Mouse (Mus musculus) heart, embryonic 16.5 days (tissue): Measurements from ENCODE around the gene Ipo13. TPM values are rescaled to one million over a fixed set of nuclear protein-coding genes. Genes with fewer than 3 reads are reported as not detected.

ENCODE experiments used
- ATAC-seq: fragments of 200-750 bp; cut with Nextera tagmentation; replicated peaks from 2 replicates; pipeline ENCODE4 v1.8.0; 2017; ENCODE audit warnings: moderate number of reproducible peaks; ENCODE audit not compliant: insufficient read depth, low FRiP score; ENCODE audit errors: extremely low read depth
- H3K27ac ChIP-seq: fragments of 300-500 bp; sonication (generic); 2 replicates; pipeline ENCODE4 v1.5.1; 2014; ENCODE audit warnings: mild to moderate bottlenecking, low read length, control low read depth, moderate library complexity
- H3K27me3 ChIP-seq: fragments of 300-500 bp; sonication (generic); 2 replicates; pipeline ENCODE4 v1.6.1; 2014; ENCODE audit warnings: low read length, mixed read lengths; ENCODE audit not compliant: control insufficient read depth, insufficient read depth
- H3K36me3 ChIP-seq: fragments of 300-500 bp; sonication (generic); 2 replicates; pipeline ENCODE4 v1.6.1; 2014; ENCODE audit not compliant: control insufficient read depth, insufficient read depth
- H3K4me1 ChIP-seq: fragments of 300-500 bp; sonication (generic); 2 replicates; pipeline ENCODE4 v1.6.1; 2014; ENCODE audit warnings: low read length, mixed read lengths; ENCODE audit not compliant: control insufficient read depth, insufficient read depth
- H3K4me2 ChIP-seq: fragments of 300-500 bp; sonication (generic); 2 replicates; pipeline ENCODE4 v1.6.1; 2014; ENCODE audit warnings: low read depth, mild to moderate bottlenecking, control low read depth, low read length
- H3K4me3 ChIP-seq: fragments of 300-500 bp; sonication (generic); 2 replicates; pipeline ENCODE4 v1.5.1; 2014; ENCODE audit warnings: mild to moderate bottlenecking, control low read depth, low read length
- H3K9ac ChIP-seq: fragments of 300-500 bp; sonication (generic); 2 replicates; pipeline ENCODE4 v1.6.1; 2014; ENCODE audit warnings: low read length, control low read depth
- H3K9me3 ChIP-seq: fragments of 300-500 bp; sonication (generic); replicated peaks from 2 replicates; pipeline ENCODE4 v1.6.1; 2016; ENCODE audit warnings: low read length; ENCODE audit not compliant: control insufficient read depth
- WGBS: fragments of 180-500 bp; shearing (Covaris S2); extraction: QIAGEN DNeasy Blood & Tissue Kit; methylation state at CpG from one replicate; pipeline ENCODE4 v1.1.7; 2014; 5-methylcytosine and 5-hydroxymethylcytosine counted together
- polyA plus RNA-seq: library from polyadenylated mRNA; unstranded; fragments of >200 nt; fragmentation: Nextera tagmentation; extraction: Ambion mirVana; gene quantifications from 2 replicates; pipeline ENCODE4 v1.2.1, GENCODE M21; 2015

Gene Ipo13
- polyA plus RNA-seq, result 43.7 and 49.4 TPM in 2 replicates

DNA sequence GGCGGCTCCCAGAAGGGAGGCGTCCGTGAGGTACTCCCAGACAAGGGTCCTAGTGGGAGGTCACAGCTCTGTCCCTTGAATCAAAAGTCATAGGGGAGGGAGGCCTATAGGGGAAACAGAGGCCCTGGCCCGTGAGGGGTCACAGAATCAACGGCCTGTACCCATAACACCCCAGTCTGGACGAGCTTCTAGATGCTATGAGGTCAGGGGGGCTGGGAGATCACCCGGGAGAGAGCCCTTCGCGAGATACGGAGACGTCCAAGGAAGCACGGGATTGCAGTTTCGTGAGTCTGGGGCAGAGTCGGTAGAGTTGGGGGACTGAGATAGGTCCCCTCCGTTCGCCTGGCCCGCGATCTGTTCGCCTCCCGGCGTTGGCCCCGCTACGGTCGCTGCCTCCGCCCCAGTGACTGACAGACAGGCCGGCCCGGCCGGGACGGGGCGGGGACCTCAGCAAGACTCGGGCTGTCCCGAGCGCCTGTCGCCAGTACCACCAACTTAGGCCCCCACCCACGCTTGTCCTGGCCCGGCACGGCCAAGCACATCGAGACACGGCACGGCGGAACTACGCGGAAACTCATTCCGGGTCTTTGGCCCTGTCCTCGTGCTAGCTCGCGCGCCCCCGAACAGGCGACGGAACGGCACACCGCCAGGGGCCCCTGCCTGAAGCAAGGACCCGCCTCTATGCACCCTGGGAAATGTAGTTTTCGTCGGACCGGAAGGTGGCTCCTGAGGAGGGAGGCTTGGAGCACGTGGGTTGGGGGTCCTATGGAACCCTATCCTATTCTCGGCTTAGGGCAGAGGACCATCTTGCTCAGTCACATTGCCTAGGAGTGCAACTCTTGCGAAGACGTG lies at the start of gene Ipo13:
Gene Ipo13, minus strand, starts transcription at position 409 of the 852 bp plus-strand sequence.
- Histone ChIP-seq H3K4me2 (peak within 1 kb of the TSS; percentile 99), H3K4me1 (peaks cover 40% of the 10 kb centered on the region), H3K9me3 (no peaks in the 10 kb centered on the region), H3K27ac (peak within 1 kb of the TSS; percentile 82), H3K27me3 (no peaks in the 10 kb centered on the region), H3K36me3 (peaks cover 12% of the 10 kb centered on the region), H3K4me3 (peak within 1 kb of the TSS; percentile 63), H3K9ac (peak within 1 kb of the TSS; percentile 87)
- under 1% methylated on average over 61 of the region's 61 CpGs for WGBS
- ATAC-seq, result peak; percentile 91

DNA sequence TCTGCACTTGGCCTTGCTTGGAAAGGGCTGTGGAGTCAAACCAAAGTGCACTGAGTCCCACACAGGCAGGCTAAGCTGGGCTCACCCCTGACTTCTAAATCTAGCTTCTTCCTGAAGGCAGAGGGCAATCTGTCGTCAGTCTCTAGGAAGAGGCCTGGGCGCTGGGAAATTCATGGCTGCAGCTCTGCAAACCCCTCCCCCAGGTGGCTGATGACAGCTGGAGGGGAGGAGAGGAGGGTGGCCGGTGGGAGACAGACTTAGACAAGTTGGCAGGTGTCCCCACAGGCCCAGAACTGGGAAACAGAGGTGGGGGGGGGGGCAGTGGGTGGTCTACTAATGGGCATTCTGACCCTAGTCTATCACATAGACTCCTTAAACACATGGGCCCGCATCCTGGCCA lies 42.7 kb upstream of the Ipo13 start:
- peak; percentile 30; the same call in 1 of the 2 replicates for ATAC-seq
- Histone ChIP-seq H3K9me3 (no peaks in the 10 kb centered on the region), H3K27me3 (no peaks in the 10 kb centered on the region), H3K4me2 (no peak overlapping the region), H3K36me3 (peaks cover 6% of the 10 kb centered on the region), H3K4me1 (peaks cover 11% of the 10 kb centered on the region), H3K9ac (peak overlapping the region; percentile 39; the same call in 1 of the 2 replicates), H3K4me3 (no peak overlapping the region), H3K27ac (peak overlapping the region; percentile 70)
- 43% methylated on average over 4 of the region's 4 CpGs for WGBS

DNA sequence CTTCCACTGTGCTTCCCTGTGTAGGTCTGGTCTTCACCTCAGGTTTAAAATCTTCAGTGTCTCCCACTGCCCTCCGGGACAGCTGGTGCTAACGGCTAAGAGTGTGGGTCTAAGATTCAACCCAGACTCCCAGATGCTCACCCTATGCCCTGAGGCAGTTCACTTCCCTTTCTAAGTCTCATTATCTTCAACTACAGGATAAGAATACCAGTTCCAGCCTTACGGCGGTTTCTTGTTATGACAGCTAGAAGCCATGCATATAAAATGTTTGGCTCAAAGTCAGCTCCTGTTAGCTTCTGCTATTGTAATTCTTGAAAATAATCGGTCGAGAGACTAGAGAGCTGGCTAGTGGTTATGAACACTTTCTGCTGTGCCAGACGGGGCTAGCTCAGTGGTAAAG lies 32.7 kb upstream of the Ipo13 start:
- ATAC-seq, result no peak
- Histone ChIP-seq H3K4me2 (no peak overlapping the region), H3K27me3 (no peaks in the 10 kb centered on the region), H3K9ac (no peak overlapping the region), H3K4me3 (no peak overlapping the region), H3K36me3 (peaks cover 8% of the 10 kb centered on the region), H3K4me1 (no peaks in the 10 kb centered on the region), H3K27ac (no peak overlapping the region), H3K9me3 (peaks cover 4% of the 10 kb centered on the region)
- WGBS, result 69% methylated on average over 7 of the region's 7 CpGs

DNA sequence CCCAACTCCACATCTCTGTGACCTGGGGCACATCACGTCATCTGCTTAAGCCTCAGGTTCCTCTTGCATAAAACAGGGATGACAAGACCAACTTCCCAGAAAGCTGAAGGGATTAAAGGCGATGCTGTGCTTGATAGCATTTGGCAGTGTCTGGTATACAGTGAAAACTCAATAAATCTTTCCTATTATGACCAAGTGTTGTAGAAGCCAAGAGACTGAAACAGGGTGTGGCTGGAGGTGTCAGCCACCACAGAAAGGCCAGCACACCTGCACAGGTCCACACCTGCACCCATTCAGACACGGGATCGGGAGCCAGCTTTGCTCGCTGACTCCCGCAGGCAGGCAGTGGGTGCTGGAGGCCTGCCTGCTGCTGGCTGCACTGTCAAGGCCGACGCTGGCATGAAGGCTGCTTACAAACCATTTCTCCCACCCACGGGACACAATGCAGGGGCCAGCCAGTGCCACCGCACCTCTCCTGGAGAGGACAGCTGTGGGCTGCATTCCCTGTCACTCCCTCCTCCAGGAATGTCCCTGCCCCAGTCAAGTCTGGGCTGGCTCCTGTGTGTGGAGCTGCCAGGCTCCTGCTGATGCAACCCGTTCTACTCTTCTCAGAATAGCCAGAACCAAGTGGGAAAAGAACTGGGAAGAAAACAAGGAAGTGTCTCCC lies 32.0 kb upstream of the Ipo13 start:
- ATAC-seq, result no peak; the same call in 1 of the 2 replicates
- WGBS, result 77% methylated on average over 11 of the region's 11 CpGs

DNA sequence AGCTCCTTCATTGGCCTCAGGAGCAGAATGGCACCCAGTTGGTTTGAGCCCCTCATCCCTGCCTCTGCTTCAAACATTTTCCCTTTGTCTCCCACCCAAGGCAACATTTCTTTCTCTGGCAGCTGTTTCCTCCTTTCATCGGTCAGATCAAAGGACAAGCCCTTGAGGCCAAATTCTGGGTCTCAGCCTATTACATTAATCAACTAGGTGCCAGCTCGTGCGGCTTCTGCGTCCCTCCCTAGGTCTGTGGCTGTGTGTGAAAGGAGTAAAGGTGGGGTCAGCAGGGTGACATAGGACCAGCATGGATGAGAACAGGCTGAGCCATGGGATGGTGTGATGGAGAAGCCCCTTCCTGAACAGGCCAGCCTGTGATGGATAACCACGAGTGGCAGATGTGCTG lies 28.5 kb upstream of the Ipo13 start:
- Histone ChIP-seq H3K9ac (no peak overlapping the region), H3K4me3 (no peak overlapping the region), H3K9me3 (no peaks in the 10 kb centered on the region), H3K27me3 (no peaks in the 10 kb centered on the region), H3K36me3 (no peaks in the 10 kb centered on the region), H3K4me1 (no peaks in the 10 kb centered on the region), H3K27ac (no peak overlapping the region), H3K4me2 (no peak overlapping the region)
- no peak for ATAC-seq
- 57% methylated on average over 5 of the region's 5 CpGs for WGBS

More for the DNA sequence above, 32.0 kb upstream of the Ipo13 start:
- no peak overlapping the region for H3K9ac ChIP-seq
- no peak overlapping the region for H3K4me3 ChIP-seq
- H3K4me1 ChIP-seq, result no peaks in the 10 kb centered on the region
- no peak overlapping the region for H3K27ac ChIP-seq
- H3K27me3 ChIP-seq, result no peaks in the 10 kb centered on the region
- H3K4me2 ChIP-seq, result no peak overlapping the region
- H3K9me3 ChIP-seq, result no peaks in the 10 kb centered on the region
- peaks cover under 1% of the 10 kb centered on the region; the same call in 1 of the 2 replicates for H3K36me3 ChIP-seq

DNA sequence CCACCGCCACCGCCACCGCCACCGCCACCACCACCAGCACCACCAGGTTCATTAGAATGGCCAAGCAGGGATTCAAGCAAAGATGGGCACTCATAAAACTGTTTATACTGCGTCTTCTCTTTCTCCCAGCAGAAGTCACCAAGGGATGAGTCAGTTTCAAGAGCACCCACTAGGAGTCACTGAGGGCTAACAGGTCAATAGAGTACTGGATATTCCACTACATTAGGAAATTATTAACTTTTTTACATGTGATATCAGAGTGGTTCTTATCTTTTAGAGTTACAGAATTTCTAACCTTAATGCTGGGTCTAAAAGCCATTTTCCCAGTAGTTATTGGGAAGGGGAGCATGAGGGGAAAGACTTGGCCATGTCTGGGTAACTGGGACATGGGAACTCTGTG lies 22.2 kb upstream of the Ipo13 start:
- 94% methylated on average over 5 of the region's 5 CpGs for WGBS
- no peak for ATAC-seq
- Histone ChIP-seq H3K36me3 (0 out of 2 replicates have a peak, but pooled peaks cover 4% of the 10 kb centered on the region), H3K9me3 (no peaks in the 10 kb centered on the region), H3K27ac (no peak overlapping the region), H3K4me2 (no peak overlapping the region), H3K27me3 (no peaks in the 10 kb centered on the region), H3K4me1 (no peaks in the 10 kb centered on the region), H3K4me3 (no peak overlapping the region), H3K9ac (no peak overlapping the region)

DNA sequence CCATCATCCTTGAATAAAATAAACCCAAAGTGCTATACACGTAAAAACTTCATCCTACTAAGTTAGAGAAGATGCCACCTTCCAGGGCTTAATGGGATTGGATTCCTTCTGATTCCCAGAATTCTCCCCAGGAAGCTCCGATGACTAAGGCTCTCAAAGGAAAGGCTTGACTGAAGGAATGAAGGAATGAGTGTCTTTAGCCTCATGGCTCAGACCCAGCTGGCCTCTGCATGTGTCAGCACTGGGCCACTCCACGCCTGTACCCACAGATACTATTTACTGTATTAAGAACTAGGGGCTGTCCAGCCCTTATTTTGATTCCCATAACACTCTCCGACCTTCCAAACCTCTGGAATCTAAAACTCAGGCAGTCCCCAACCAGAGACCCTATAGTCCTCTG lies 19.3 kb upstream of the Ipo13 start:
- H3K9ac ChIP-seq, result no peak overlapping the region
- no peak overlapping the region for H3K4me2 ChIP-seq
- H3K4me3 ChIP-seq, result no peak overlapping the region
- ATAC-seq, result no peak
- H3K27ac ChIP-seq, result no peak overlapping the region
- WGBS, result 85% methylated on average over 4 of the region's 4 CpGs
- H3K36me3 ChIP-seq, result 0 out of 2 replicates have a peak, but pooled peaks cover 4% of the 10 kb centered on the region
- H3K4me1 ChIP-seq, result peaks cover 9% of the 10 kb centered on the region
- H3K9me3 ChIP-seq, result no peaks in the 10 kb centered on the region
- H3K27me3 ChIP-seq, result peaks cover 12% of the 10 kb centered on the region

DNA sequence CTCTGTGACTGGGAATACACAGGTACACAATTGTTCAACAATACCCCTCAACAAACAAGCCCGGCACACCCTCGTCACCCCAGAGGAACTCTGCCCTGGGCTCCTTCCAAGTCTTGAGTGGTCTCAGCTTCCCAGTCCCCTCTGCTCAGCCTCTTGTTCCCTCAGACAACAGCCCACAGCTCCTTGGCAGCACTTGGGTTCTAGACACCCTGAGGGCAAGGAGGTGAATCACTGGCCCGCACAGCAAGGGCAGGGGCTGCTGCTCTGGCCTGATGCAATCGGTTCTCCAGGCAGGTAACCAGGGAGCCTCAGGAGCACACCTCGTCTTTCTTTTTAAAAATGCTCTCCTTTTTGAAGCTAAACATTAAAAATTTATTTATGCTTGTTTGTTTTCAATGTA lies 18.4 kb upstream of the Ipo13 start:
- Histone ChIP-seq H3K4me1 (peaks cover 15% of the 10 kb centered on the region), H3K4me3 (no peak overlapping the region), H3K27ac (no peak overlapping the region), H3K27me3 (peaks cover 20% of the 10 kb centered on the region), H3K4me2 (no peak overlapping the region), H3K36me3 (0 out of 2 replicates have a peak, but pooled peaks cover 4% of the 10 kb centered on the region), H3K9ac (no peak overlapping the region), H3K9me3 (no peaks in the 10 kb centered on the region)
- ATAC-seq, result no peak
- 70% methylated on average over 5 of the region's 5 CpGs for WGBS

DNA sequence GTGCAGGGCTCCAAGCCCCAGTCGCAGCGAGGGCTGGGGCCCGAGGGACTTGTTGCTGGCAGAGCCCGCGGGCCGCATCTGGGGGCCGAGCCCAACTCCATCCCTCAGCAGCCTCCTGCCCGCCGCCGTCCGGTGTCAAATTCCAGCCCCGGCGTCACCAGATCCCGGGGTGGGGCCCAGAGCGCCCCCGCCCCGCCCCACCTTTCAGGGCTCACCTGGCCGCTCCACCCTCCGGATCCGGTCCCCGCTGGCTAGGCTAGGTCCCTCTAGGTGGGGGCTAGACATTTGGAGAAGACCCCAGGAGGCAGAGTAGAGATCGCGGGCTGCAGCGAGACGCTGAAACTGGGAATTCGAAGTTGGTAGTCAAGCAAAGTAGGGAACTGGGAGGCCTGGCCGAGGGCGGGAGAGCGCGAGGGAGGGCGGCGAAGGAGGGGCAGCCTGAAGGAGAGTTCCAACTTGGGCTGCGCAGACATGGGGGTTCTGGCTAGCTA lies 14.6 kb upstream of the Ipo13 start, which contains the start of gene Artn:
Gene Artn, minus strand, starts transcription at position 373 of the 491 bp plus-strand sequence.
- no peaks in the 10 kb centered on the region for H3K9me3 ChIP-seq
- peaks cover 22% of the 10 kb centered on the region for H3K4me1 ChIP-seq
- H3K27me3 ChIP-seq, result peaks cover 46% of the 10 kb centered on the region
- H3K27ac ChIP-seq, result no peak within 1 kb of the TSS
- no peaks in the 10 kb centered on the region for H3K36me3 ChIP-seq
- peak within 1 kb of the TSS; percentile 64 for H3K9ac ChIP-seq
- H3K4me2 ChIP-seq, result peak within 1 kb of the TSS; percentile 85
- WGBS, result under 1% methylated on average over 33 of the region's 33 CpGs
- H3K4me3 ChIP-seq, result peak within 1 kb of the TSS; percentile 52
- no peak for ATAC-seq
